Mouse (Mus musculus) left cerebral cortex, adult 8-10 months (tissue): ENCODE measurements at regions not wholly inside any gene's neighbourhood (a gene's known extent, or its start where the extent isn't known, plus 50 kb on each side); places are given as distances from the start of the nearest gene placed in this dataset.
A peak's percentile ranks its signal among the peaks of the same experiment; 100 is the strongest.

Experiments
- DNase-seq, 2 experiments: peaks; one replicate each; pipeline ENCODE4 v3.0.0; 2022; ENCODE audit warnings: low spot score in 2 of 2

GRCm38 (mm10) chr16:78247189-78247588 is 54.1 kb upstream of the Cxadr start:
- no peak for DNase-seq

DNA sequence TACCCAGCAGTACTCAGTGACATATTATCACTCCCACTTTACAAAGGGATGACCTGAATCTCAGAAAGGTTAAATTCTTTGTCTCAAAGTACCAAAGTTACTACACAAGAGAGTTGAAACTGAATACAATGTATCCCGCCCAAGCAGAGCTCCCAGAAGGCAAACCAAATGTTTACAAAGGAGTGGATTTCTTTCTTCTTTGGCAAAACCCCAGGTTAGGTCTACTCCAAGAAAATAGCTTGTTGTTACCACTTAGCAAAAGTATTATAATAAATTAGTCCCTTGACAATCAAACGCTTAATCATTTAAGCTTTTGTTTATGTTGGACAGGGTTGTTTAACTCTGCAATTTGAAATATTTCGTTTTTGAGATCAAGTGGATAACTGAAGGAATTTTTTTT is 58.6 kb upstream of the Cxadr start:
- DNase-seq, result no peak

DNA sequence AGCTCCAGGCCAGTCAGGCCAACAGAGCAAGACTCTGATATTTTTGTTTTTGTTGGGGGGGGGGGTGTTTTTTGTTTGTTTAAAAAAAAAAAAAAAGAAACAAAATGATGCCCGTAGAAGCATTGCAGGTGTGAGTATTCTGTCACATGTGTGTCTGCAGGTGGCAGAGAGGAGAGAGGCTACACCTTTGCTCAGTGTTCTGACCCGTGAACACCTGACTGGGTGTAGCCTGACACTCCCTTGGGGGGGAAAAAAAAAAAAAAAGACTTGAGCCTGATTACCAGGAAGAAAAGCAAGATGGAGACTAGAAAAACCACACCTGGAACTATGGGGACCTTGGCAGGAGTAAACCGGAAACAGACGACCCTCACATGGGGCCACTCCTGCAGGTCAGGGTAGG is 61.1 kb upstream of the Cxadr start:
- no peak for DNase-seq

GRCm38 (mm10) chr16:78238052-78238701 is 63.1 kb upstream of the Cxadr start:
- peak in 1 of 2 experiments; percentile 24 for DNase-seq

DNA sequence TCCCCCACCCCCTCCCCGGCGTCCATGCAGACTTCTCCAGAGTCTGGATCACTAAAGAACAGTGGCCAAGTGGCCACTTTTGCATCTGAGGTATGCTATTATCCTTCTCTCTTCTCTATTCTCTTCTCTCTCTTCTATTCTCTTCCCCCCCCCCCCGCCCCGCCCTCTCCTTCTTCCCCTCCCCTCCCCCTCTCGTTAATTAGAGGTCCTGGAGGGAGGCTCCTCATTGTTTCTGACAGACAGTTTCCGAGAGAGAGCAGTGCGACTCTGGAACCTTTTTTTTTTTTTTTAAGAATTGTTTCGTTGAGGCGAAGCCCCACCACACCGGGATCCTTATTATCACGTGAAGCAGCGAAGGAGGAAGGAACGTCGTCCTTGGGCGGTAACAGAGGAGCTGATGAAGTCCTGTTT is 63.6 kb upstream of the Cxadr start:
- DNase-seq, result no peak

- DNase-seq, result no peak
Observed at GRCm38 (mm10) chr16:78236746-78237640, 64.3 kb upstream of the Cxadr start.

GRCm38 (mm10) chr16:78232205-78232604 is 69.1 kb upstream of the Cxadr start:
- no peak for DNase-seq

GRCm38 (mm10) chr16:78229013-78229412 is 72.3 kb upstream of the Cxadr start:
- no peak for DNase-seq

GRCm38 (mm10) chr16:78222377-78222776 is 78.9 kb upstream of the Cxadr start:
- DNase-seq, result no peak

DNA sequence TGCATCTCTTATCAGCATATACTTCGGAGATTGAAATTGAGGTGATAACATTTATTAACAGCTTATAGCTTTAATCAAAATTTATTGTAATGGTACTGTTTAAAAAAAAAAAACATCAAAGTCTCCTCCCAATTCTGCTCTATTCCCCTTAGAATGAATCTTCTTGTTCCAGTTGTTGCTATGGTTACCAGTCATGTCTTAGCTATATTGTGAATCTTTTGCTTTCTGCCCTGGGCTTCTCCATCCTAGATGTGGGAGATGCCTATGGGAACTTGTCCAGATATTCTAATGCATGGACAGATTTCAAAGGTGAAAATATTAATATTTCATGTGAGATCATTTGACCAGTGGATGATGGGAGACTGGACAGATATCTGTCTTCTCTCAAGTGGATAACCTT is 79.5 kb upstream of the Cxadr start:
- DNase-seq, result no peak

DNA sequence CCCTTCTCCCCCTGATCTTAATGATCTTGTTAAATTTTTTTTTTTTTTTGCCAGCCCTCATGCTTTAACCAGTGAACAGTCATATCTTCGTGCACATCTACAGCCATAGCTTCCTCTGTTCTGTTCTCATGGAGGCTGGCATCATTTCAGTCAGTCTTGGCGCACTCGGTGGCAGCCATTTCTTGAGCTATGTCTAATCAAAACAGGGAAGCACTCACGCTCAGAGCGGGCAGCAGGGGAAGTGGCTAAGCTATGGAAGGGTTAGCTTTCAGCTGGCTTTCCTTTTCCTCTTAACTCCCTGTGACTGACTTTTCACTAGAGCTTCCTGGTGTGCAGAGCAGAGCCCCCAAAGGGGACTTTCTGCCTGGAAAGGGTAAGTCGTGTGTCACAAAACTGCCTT is 83.7 kb upstream of the Cxadr start:
- no peak for DNase-seq

GRCm38 (mm10) chr16:78216752-78217351 is 84.4 kb upstream of the Cxadr start:
- DNase-seq, result no peak

GRCm38 (mm10) chr16:78211687-78212086 is 89.6 kb upstream of the Cxadr start:
- DNase-seq, result no peak

GRCm38 (mm10) chr16:78208321-78208720 is 93.0 kb upstream of the Cxadr start:
- DNase-seq, result no peak

DNA sequence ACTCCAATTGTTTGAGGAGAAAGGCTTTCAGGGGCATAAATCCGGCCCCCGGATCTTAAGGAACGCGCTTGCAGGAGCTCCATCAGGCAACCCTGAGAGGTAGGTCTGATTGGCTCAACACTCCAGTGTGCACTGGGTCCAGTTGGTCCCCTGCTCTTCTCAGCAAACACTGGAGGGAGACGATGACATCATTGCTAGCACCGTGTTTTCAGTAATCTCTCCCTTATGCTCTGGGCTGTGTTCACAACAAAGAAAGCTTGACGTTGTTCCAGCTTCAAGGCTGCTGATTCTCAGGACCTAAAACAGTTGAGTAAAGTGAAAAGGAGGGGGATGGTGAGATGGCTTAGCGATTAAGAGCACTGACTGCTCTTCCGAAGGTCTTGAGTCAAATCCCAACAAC is 97.0 kb upstream of the Cxadr start:
- DNase-seq, result no peak

- DNase-seq, result no peak
Observed at GRCm38 (mm10) chr16:78200044-78200830, 101.1 kb upstream of the Cxadr start.

- DNase-seq, result no peak
Observed at GRCm38 (mm10) chr16:78199252-78199651, 102.0 kb upstream of the Cxadr start.

DNA sequence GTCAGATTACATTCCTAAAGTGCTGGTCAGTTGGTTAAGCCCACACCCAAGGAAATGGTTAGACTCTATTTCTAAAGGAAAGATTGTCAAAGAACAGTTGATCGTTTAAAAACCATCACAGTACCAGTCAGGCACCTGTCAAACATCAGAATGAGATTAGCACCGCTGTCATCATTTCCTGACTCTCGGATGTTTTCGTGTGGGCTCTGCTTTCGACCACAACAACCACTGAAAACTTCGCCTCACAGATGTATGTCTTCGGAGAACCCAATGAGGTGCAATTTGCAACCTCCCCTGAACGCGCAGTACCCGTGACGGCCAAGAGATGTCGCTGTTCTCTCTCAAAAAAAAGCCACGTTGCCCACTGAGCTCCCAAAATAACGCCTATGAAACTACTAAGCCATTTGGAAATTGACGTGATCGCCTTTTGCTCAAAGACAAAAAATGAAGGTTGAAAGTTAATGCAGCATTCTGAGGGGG is 102.6 kb upstream of the Cxadr start:
- DNase-seq, result peak in 1 of 2 experiments; percentile 81

DNA sequence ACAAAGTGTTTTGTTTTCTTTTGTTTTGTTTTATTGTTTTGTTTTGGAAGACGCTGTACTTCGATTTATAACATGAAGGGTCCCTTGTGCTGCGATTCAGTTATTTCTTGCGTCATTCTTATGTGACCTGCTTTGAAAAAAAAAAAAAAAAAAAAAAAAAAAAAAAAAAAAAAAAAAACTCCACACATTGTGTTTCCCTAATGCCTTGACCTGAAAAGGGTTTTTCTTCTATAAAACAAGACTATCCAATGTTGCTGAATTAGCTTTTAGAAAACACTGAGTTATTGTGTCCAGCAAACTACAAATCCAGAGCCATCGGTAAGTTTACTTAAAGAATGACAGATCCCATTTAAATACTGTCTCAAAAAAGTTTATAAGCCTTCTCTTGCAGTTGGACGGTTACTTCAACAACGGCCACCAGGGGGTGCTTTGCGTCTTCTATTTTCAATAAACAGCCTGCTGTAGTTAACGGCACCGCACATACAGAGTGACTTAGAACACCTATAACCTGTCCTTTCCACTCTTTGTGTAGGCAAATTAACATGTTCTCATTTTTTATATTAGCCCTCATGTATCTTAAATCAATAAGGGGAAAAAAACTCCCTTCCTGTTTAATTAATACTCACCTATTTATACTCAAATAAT is 103.9 kb upstream of the Cxadr start:
- peak; percentile 36 to 78 for DNase-seq

GRCm38 (mm10) chr16:78170627-78171605 is 130.4 kb upstream of the Cxadr start:
- DNase-seq, result no peak
